Mouse (Mus musculus): ENCODE data around the gene Pigw.

Gene Pigw

GRCm38 (mm10) chr11:84879772-84880464 lies at the start of gene Pigw, which contains the start of gene Myo19:
Pigw (minus strand) TSS chr11:84880285.
Myo19 (plus strand) TSS chr11:84880148.
- DNase-seq (ENCODE audit: low read depth): peak; percentile 81

DNA sequence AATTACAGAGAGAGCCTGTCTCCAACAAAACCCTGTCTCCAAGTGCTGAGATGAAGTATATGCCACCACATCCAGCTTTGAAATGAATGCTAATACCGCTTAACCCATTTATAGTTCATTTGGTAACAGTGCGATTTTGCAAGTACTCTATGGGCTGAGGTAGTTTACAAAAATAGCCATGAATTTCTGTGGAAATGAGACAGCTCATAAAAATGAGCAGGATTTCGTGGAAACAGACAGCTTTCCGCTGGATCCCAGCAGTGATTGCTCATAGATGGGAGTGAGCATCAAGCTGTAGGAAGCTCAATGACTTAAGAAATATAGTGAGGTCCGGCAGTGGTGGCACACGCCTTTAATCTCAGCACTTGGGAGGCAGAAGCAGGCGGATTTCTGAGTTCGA lies 40.9 kb upstream of the Pigw start:
- DNase-seq (ENCODE audit: low read depth): no peak

DNA sequence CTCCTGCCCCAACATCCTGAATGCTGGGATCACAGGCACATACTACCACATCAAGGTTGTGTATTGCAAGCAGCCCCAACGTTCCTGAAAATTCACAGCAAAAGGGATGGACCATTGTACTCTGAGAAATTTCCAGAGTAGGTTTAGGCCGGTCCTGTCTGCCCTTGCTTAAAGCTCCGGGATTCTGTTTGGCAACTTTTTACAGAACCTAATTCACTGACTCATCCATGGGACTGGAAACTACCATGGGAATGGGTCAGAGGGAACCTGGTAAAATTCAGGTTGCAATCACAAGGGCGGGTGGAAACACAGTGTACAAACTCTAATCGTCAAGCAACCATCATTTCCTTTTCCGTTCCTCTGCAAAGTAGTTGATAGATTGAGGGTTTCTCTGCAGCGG lies 39.9 kb upstream of the Pigw start:
- peak; percentile 73 for DNase-seq (ENCODE audit: low read depth)

- peak; percentile 84 for DNase-seq (ENCODE audit: low read depth)
Observed at GRCm38 (mm10) chr11:84919276-84919675, 39.2 kb upstream of the Pigw start.

DNA sequence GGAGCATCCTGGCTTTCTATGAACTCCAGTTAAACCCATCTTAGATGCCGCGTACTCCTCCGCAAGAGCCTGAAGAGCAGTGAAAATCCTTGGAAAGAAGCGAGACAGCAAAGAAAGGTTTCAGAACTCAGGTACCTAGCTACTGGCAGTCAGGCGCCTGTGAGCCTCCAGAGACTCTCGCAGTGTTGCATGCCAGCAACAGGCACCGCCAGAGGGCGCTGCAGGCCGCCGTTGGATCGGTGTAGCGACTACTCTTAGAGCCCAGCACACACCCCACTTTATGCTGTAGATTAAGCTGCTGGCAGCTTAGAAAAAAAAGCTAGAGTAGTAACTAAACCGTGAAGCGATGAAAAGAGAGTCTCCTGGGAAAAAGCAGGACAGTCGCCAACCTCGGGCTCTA lies 38.3 kb upstream of the Pigw start:
- peak; percentile 87 for DNase-seq (ENCODE audit: low read depth)

- DNase-seq (ENCODE audit: low read depth): no peak
Observed at GRCm38 (mm10) chr11:84916703-84917300, 36.7 kb upstream of the Pigw start.

DNA sequence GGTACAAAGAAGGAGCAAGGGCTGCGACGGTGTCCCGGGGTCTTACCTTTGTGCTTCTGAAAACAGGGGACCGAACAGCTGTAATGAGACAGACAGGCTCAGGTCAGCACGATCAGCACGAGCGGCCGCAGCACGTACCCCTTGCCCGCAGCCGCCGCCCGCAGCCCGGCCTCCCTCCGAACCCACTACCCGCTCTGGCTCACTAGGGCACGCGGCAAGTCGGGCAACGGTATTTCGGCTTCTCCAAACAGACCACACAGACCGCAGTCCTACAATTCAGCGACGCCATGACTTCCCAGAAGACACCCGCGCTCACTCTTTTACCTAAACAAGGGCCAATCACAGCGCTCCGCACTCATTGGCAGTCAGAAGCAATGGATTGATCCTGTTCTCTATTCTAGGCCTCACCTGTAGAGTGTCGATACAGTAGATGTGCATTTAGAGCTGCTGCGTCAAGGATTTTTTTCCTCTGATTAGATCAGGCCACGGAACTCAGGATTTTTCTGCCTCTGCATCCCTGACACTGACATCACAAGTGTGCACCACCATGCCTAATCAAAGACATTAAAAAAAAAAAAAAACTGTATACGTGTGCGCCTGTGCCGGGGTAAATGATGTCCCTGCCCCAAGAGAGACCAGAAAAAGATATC lies 36.1 kb upstream of the Pigw start, which contains the start of gene Znhit3:
TSS of gene Znhit3 (minus strand) at position 314 of the 650 bp plus-strand sequence.
- DNase-seq (ENCODE audit: low read depth): peak; percentile 93

- DNase-seq (ENCODE audit: low read depth): peak; percentile 57
Observed at GRCm38 (mm10) chr11:84914673-84915072, 34.6 kb upstream of the Pigw start.

DNA sequence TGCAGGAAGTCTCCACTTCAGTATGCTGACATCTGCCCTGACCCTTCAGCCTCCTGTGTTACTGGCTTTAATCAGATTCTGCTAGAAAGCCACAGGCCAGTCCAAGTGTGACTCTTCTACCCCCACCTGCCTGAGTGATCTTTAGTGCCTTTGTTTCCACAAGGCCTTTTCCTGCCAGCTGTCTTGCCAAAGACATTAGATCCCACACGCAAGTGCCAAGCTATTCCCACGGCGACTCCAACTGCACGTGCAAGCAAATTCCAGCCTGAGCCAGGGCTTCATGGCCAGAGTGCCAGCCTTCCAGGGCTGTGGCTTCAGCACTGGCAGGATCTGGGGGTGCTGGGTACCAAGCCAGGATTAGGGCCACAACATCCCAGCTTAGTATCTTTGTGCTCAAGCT lies 30.3 kb upstream of the Pigw start:
- no peak for DNase-seq (ENCODE audit: low read depth)

GRCm38 (mm10) chr11:84908480-84908879 lies 28.4 kb upstream of the Pigw start:
- no peak for DNase-seq (ENCODE audit: low read depth)

- no peak for DNase-seq (ENCODE audit: low read depth)
Observed at GRCm38 (mm10) chr11:84907081-84907480, 27.0 kb upstream of the Pigw start.

- no peak for DNase-seq (ENCODE audit: low read depth)
Observed at GRCm38 (mm10) chr11:84904597-84905144, 24.6 kb upstream of the Pigw start.

DNA sequence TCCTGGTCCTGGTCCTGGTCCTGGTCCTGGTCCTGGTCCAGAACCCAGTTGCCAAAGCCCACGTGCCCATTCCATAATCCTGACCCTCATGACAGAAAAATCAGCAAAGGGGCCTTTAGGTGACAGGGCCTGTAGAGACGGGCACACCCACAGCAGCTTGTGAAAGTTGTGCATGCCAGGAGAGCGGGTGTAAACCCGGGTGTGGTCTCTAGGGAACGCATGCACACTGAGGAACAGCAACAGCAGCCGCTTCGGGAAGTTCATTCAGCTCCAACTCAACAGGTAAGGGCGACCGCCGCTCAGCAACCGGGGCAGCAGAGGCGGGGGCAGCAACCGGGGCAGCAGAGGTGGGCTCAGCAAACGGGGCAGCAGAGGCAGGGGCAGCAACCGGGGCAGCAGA lies 13.0 kb upstream of the Pigw start:
- DNase-seq (ENCODE audit: low read depth): no peak

GRCm38 (mm10) chr11:84891705-84892104 lies 11.6 kb upstream of the Pigw start:
- DNase-seq (ENCODE audit: low read depth): no peak

- no peak for DNase-seq (ENCODE audit: low read depth)
Observed at GRCm38 (mm10) chr11:84889492-84889891, 9.4 kb upstream of the Pigw start.

DNA sequence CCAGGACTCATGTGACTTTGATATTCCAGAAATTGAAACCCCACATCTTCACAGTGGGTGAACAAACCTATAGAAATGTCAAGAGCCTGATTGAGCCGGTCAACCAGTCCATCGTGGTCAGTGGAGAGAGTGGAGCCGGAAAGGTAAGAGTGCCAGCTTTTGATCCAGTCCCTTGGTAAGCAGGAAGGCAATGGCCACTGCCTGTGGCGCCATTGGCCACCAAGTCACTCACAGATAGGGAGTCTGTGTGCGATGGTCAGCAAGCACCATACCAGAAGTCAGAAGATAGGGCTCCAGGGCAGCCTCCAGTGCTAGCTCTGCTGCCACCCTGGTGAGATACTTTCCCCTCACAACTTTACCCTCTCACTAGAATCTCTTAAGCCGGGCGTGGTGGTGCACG lies 7.9 kb upstream of the Pigw start:
- no peak for DNase-seq (ENCODE audit: low read depth)

DNA sequence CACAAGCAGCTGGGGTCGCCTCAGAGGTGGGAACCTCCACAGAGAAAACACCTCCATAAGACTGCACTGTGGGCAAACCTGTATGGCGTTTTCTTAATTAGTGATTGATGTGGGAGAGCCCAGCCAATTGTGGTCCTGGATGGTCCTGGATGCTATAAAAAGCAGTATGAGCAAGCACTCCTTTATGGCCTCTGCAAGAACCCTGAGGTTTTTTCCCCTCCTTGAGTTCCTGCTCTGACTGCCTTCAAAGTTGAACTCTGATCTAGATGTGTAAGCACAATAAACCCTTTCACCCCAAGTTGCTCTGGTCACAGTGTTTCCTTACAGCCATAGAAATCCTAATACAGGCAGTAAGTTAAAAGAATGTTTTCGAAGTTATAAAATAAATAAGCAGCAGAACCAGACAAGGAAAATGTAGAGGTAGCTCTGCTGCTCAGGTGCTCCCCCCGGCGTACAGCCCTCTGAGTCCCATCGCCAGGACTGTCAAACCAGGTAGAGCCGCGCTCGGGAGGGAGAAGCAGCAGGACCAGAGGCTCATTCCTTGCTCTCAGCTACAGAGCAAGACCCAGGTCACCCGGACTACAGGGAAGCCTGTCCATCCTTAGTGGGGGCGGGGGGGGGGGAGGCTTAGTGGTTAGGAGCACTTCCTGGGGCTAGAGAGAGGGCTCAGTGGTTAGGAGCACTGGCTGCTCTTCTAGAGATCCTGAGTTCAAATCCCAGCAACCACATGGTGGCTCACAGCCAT lies 6.9 kb upstream of the Pigw start:
- DNase-seq (ENCODE audit: low read depth): no peak

DNA sequence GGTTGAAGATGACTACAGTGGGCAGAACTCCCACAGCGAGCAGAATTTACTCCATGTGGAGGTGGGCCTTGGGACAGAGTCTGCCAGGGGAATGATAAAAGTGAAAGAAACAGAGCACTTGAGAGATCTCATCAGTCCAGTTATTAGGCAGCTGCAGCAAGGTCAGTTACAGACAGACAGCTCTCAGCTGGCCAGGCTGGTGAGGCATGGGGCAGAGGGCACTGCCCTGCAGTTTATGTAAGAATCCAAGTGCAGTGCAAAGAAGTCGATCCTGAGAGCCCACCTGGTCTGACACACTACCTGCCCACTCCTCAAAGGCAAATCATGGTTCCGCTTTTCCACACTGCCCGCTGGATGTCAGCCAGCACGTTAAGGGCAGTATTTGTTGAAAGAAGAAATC lies 6.2 kb upstream of the Pigw start:
- no peak for DNase-seq (ENCODE audit: low read depth)

GRCm38 (mm10) chr11:84885238-84885637 lies 5.2 kb upstream of the Pigw start:
- DNase-seq (ENCODE audit: low read depth): no peak

DNA sequence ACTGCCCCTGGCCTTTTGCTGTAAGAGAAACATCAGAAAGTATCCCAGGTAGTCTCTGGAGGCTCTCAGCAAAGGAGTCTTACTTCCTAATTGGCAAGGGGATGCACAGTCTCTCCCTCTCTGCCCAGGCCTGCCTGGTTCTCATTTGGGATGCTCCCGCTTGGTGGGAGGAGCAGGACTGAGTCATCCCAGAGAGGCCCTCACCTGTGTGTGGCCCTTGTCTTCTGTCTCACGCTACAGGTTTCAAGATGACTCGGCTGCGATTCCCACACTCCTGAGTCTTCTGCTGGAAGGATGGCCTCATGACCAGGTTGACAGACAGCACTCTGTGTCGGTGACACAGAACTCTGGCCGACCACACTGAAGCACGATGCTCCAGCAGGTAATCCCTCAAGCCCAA lies 2.3 kb upstream of the Pigw start:
- DNase-seq (ENCODE audit: low read depth): no peak

DNA sequence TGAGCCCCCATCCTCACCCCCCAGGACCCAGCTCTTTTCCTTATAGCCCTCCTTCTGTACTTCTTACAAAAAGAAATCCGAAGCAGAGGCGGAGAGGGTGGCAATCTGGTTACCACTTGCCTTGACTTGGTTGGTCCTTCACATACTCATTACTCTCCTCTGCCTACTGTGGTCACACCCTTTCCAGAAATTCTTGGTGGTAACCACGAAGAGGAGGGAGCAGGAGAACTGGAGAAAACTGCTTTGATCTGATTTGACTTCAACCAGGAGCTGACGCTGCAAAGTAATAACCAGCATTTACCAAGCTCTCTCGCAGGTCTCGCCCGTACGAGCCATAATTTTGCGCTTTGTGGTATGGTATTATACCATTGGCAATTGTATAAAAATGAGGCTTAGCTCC lies 886 bp upstream of the Pigw start:
- peak; percentile 33 for DNase-seq (ENCODE audit: low read depth)

GRCm38 (mm10) chr11:84880465-84880961 lies 428 bp upstream of the Pigw start:
- DNase-seq (ENCODE audit: low read depth): peak; percentile 77
